Mouse (Mus musculus) hindbrain, embryonic 15.5 days (tissue): ENCODE results near the gene Pkp3. TPM values are rescaled to one million over a fixed set of nuclear protein-coding genes. Genes with fewer than 3 reads are reported as not detected.

Source experiments
- polyA plus RNA-seq: library from polyadenylated mRNA; unstranded; fragments of >200 nt; fragmentation: Nextera tagmentation; extraction: Ambion mirVana; gene quantifications from 2 replicates; pipeline ENCODE4 v1.2.1, GENCODE M21; 2015

Gene Pkp3
- polyA plus RNA-seq, 1 experiment from 2014 or later = 0.29 TPM

Other genes starting within 250 kb of the Pkp3 start
- gene Urah, start 243.2 kb upstream of the Pkp3 start, polyA plus RNA-seq = 0.25 TPM in 2 replicates
- gene Scgb1c1, start 232.7 kb upstream of the Pkp3 start, polyA plus RNA-seq = not detected in 2 replicates
- not detected in 2 replicates for gene Odf3, start 230.4 kb upstream of the Pkp3 start, polyA plus RNA-seq
- gene Gm45785, start 221.9 kb upstream of the Pkp3 start, polyA plus RNA-seq = not detected in 2 replicates
- 97.6 and 104 TPM in 2 replicates for gene Ric8a, start 221.3 kb upstream of the Pkp3 start, polyA plus RNA-seq
- 38.0 and 44.3 TPM in 2 replicates for gene Bet1l, start 220.6 kb upstream of the Pkp3 start, polyA plus RNA-seq
- gene Psmd13, start 196.2 kb upstream of the Pkp3 start, polyA plus RNA-seq = 245 and 259 TPM in 2 replicates
- gene Sirt3, start 195.9 kb upstream of the Pkp3 start, polyA plus RNA-seq = 56.4 and 60.5 TPM in 2 replicates
- not detected in 2 replicates for gene Cox8b, start 177.8 kb upstream of the Pkp3 start, polyA plus RNA-seq
- 0.67 and 0.88 TPM in 2 replicates for gene Nlrp6, start 157.3 kb upstream of the Pkp3 start, polyA plus RNA-seq
- 9.1 TPM in 2 replicates for gene Pgghg, start 136.8 kb upstream of the Pkp3 start, polyA plus RNA-seq
- 0.75 and 0.82 TPM in 2 replicates for gene Ifitm5, start 127.9 kb upstream of the Pkp3 start, polyA plus RNA-seq
- not detected in 2 replicates for gene Gm45717, start 122.3 kb upstream of the Pkp3 start, polyA plus RNA-seq
- gene Ifitm2, start 122.2 kb upstream of the Pkp3 start, polyA plus RNA-seq = 190 and 193 TPM in 2 replicates
- gene Ifitm1, start 111.0 kb upstream of the Pkp3 start, polyA plus RNA-seq = 16.6 and 19.9 TPM in 2 replicates
- 36.8 and 54.6 TPM in 2 replicates for gene Ifitm3, start 67.4 kb upstream of the Pkp3 start, polyA plus RNA-seq
- gene Ifitm6, start 60.3 kb upstream of the Pkp3 start, polyA plus RNA-seq = 0.79 and 1.7 TPM in 2 replicates
- gene Gm17387, start 49.1 kb upstream of the Pkp3 start, polyA plus RNA-seq = not detected in 2 replicates
- gene B4galnt4, start 17.1 kb upstream of the Pkp3 start, polyA plus RNA-seq = 45.6 and 57.3 TPM in 2 replicates
- 3.2 and 3.3 TPM in 2 replicates for gene Sigirr, start 22.4 kb downstream of the Pkp3 start, polyA plus RNA-seq
- 0.41 and 0.47 TPM in 2 replicates for gene Ano9, start 39.6 kb downstream of the Pkp3 start, polyA plus RNA-seq
- 80.2 and 97.6 TPM in 2 replicates for gene Ptdss2, start 44.2 kb downstream of the Pkp3 start, polyA plus RNA-seq
- 49.5 and 53.2 TPM in 2 replicates for gene Rnh1, start 94.6 kb downstream of the Pkp3 start, polyA plus RNA-seq
- 182 and 186 TPM in 2 replicates for gene Hras, start 115.8 kb downstream of the Pkp3 start, polyA plus RNA-seq
- 8.8 and 11.2 TPM in 2 replicates for gene Lrrc56, start 115.9 kb downstream of the Pkp3 start, polyA plus RNA-seq
- 0.68 and 0.70 TPM in 2 replicates for gene Lmntd2, start 135.9 kb downstream of the Pkp3 start, polyA plus RNA-seq
- 24.5 and 25.7 TPM in 2 replicates for gene Rassf7, start 137.6 kb downstream of the Pkp3 start, polyA plus RNA-seq
- gene Phrf1, start 150.6 kb downstream of the Pkp3 start, polyA plus RNA-seq = 66.1 and 71.7 TPM in 2 replicates
- 1.5 and 6.1 TPM in 2 replicates for gene Irf7, start 188.3 kb downstream of the Pkp3 start, polyA plus RNA-seq
- gene Cdhr5, start 198.6 kb downstream of the Pkp3 start, polyA plus RNA-seq = not detected in 2 replicates
- 2.8 and 4.1 TPM in 2 replicates for gene Sct, start 200.9 kb downstream of the Pkp3 start, polyA plus RNA-seq
- 0.64 and 0.90 TPM in 2 replicates for gene Drd4, start 213.8 kb downstream of the Pkp3 start, polyA plus RNA-seq
- 169 and 205 TPM in 2 replicates for gene Deaf1, start 249.5 kb downstream of the Pkp3 start, polyA plus RNA-seq
- 54.7 and 58.8 TPM in 2 replicates for gene Tmem80, start 249.5 kb downstream of the Pkp3 start, polyA plus RNA-seq